Mouse (Mus musculus) lung, postnatal 0 days (tissue): ENCODE data around the gene Hdac11.

Experiments
- CTCF ChIP-seq: IDR thresholded peaks from 2 replicates; pipeline ENCODE4 v1.5.1; 2016; ENCODE audit warnings: antibody characterized with exemption, mild to moderate bottlenecking
- EP300 ChIP-seq: IDR thresholded peaks from 2 replicates; pipeline ENCODE4 v1.6.1; 2016; ENCODE audit warnings: antibody characterized with exemption, mild to moderate bottlenecking, control low read depth

DNA sequence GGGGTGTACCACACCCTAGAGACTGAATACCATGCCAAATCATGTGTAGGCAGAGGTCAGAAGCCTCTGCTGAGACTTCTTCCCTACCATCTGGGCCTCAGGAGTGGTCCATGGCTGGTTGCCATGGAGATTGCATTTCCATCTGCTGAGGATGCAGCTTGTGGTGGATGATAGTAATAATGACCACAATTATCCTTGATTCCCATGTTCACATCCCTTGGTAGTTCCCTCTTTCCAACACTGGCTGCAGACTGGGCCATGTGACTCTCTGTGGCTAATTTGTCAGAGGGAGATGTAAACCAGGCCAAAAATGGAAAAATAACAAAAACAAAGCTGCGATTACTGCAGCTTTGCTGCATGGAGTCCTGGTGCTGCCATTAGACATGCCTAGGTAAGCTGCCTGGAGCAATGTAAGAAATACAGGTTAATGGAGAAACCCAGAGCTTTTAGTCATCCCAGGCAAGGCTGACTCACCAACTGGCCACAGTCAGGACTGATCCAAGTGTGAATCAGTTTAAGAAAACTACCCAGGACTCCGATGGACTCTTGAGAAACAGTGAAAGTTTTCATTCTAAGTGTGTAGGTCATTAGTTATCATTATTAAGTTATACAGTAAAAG lies 9.2 kb upstream of the Hdac11 start:
- TF ChIP-seq CTCF (no peak), EP300 (no peak)
